Mouse (Mus musculus) C2C12 (cell line): ENCODE data around the gene Ezr.
"Not testable (repeated sequence)": the region's sequence is repeated elsewhere in the genome, so short reads cannot be mapped to it uniquely, and the experiment has no call there.

Experiments
- CEBPB ChIP-seq: IDR thresholded peaks from one replicate; pipeline ENCODE4 v1.6.1; 2011; ENCODE audit warnings: low read depth, mild to moderate bottlenecking, control low read depth, moderate library complexity
- CTCF ChIP-seq: IDR thresholded peaks from one replicate; pipeline ENCODE4 v1.5.1; 2011; ENCODE audit not compliant: control insufficient read depth, insufficient read depth, insufficient read length
- FOSL1 ChIP-seq: IDR thresholded peaks from one replicate; pipeline ENCODE4 v1.8.0; 2011; ENCODE audit warnings: mild to moderate bottlenecking, low read length; ENCODE audit not compliant: poor library complexity, insufficient read depth, severe bottlenecking
- MAX ChIP-seq: IDR thresholded peaks from one replicate; pipeline ENCODE4 v1.6.1; 2011; ENCODE audit warnings: mild to moderate bottlenecking, control low read depth
- MYOD1 ChIP-seq: IDR thresholded peaks from one replicate; pipeline ENCODE4 v1.6.1; 2011; ENCODE audit warnings: low read depth; ENCODE audit not compliant: control insufficient read depth, insufficient read length
- MYOG ChIP-seq: IDR thresholded peaks from one replicate; pipeline ENCODE4 v1.6.1; 2011; ENCODE audit not compliant: control insufficient read depth, insufficient read length; ENCODE audit errors: extremely low read depth
- USF1 ChIP-seq: IDR thresholded peaks from one replicate; pipeline ENCODE4 v1.6.1; 2011; ENCODE audit warnings: low read depth, mild to moderate bottlenecking, control low read depth, moderate library complexity

DNA sequence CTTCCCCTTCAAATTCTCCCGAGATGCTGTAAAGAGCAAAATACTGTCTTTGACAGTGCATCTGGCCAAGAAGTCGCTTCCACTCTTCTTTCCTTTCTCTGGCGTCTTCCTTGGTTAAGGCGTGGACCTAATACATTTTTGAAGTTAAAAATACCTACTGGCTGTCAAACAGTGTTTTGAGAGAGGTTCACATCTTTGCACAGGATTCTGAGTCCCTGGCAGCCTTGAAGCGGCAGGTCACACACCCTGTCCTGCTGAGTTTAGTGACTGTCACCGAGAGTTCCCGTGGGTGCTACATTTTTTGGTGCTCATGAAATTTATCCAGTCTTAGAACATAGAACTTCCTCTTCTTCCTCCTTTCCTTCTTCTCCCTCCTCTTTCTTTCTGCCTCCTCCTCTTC, 82.5 kb downstream of the Ezr start:
- not testable (repeated sequence) for TF ChIP-seq CTCF, MAX, CEBPB, USF1, FOSL1, MYOG, MYOD1
